ENCODE assay signal across 9 mouse cellular contexts in the genomic region with DNA sequence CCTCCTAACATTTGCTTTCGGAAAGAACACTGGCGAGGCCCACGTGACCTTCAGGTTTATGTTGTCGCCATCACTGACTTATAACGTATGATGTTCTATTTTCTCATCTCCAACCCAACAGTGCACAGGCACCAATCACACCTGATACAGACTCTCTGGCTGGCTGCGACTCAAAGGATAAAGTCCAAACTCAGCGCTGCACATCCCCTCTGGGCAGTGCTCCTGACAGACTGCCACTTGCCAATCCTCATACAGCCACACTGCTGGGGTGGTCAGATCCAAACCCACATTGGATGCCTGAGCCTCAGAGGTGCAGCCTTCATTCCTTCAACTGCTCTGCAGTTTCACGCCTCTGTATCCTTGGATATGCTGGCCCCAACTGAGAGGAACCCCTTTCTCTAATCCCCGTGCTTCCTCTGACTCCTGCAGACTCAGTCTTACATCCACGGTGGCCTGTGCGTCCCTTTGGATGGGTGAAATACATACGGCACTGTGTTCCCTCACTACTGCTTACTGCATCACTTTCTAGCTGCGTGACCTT. TPM values are rescaled to one million over a fixed set of nuclear protein-coding genes. Genes with fewer than 3 reads are reported as not detected.
A peak's percentile ranks its signal among the peaks of the same experiment; 100 is the strongest.
DNase-seq lines count a peak whose midpoint lies in the region; ATAC-seq and TF ChIP-seq lines count a peak whose summit lies in the region.
"Had no signal": no experiment of that assay in that cellular context is flagged by ENCODE, and none has a peak within 500 bp of the region (broad histone marks: within the 10 kb centered on the region; RNA-seq: fewer than 3 reads in every experiment).

No protein-coding gene starts in this region.

- peak overlapping the region; percentile 50 for H3K9ac ChIP-seq in midbrain, embryonic 16.5 days (ENCODE audit: low read depth, low read length)

- H3K4me2 ChIP-seq in midbrain, embryonic 16.5 days (ENCODE audit: low read length) = peak overlapping the region; percentile 70

- peak overlapping the region; percentile 51; the same call in 1 of the 2 replicates for H3K27ac ChIP-seq in layer of hippocampus, adult 2 months
- H3K27ac ChIP-seq in midbrain, embryonic 16.5 days (ENCODE audit: low read length) = no peak overlapping the region
- H3K27ac ChIP-seq in gastrocnemius, adult 2 months = no peak overlapping the region

- H3K9me3 ChIP-seq in midbrain, embryonic 16.5 days (replicated peaks; ENCODE audit: control insufficient read depth, low read length, poor library complexity, severe bottlenecking) = no peaks in the 10 kb centered on the region

- no peak for ATAC-seq in cerebellum, adult (ENCODE audit: insufficient number of reproducible peaks, low FRiP score, low TSS enrichment)
- ATAC-seq in midbrain, embryonic 16.5 days = no peak

- 79% methylated on average over 13 of the region's 13 CpGs for WGBS in midbrain, embryonic 16.5 days

- intact Hi-C loops in gastrocnemius, adult 2 months (cut with DNase I) = no loop called here

- peak; percentile 16 to 31 for DNase-seq in cerebellum, postnatal 25 days
- DNase-seq in layer of hippocampus, adult 2 months (ENCODE audit: low spot score in 2 of 2) = no peak
- no peak for DNase-seq in layer of hippocampus, adult 9-11 months
- peak; percentile 63 to 72 for DNase-seq in kidney, postnatal 36 days
- no peak for DNase-seq in gastrocnemius, postnatal 25 days
- DNase-seq in gastrocnemius, adult 2 months = no peak
- DNase-seq: lung, postnatal 10 days had no signal

- H3K4me1 ChIP-seq in midbrain, embryonic 16.5 days (ENCODE audit: control insufficient read depth, insufficient read depth, low read length) = peaks cover 42% of the 10 kb centered on the region

- no peaks in the 10 kb centered on the region for H3K36me3 ChIP-seq in midbrain, embryonic 16.5 days (ENCODE audit: control insufficient read depth, insufficient read depth, low read length)

- no peaks in the 10 kb centered on the region for H3K27me3 ChIP-seq in midbrain, embryonic 16.5 days (ENCODE audit: control insufficient read depth, insufficient read depth, low read depth, low read length)

- peak overlapping the region; percentile 97 for H3K4me3 ChIP-seq in layer of hippocampus, adult 2 months
- H3K4me3 ChIP-seq in midbrain, embryonic 16.5 days (ENCODE audit: low read depth, low read length) = peak overlapping the region; percentile 61
- H3K4me3 ChIP-seq in gastrocnemius, adult 2 months = no peak overlapping the region

- no peak for TF ChIP-seq CTCF in layer of hippocampus, adult 2 months (conservative IDR thresholded peaks at IDR 0.05)
- TF ChIP-seq CTCF in gastrocnemius, adult 2 months (IDR thresholded peaks at IDR 0.05) = no peak

RNA-seq across cellular contexts. Expression of a gene that starts 3.0 kb away (rescaled TPM):
- total RNA-seq in layer of hippocampus, adult 2 months (2021) = 10 to 100 TPM; 74.9 to 90.7 TPM
- 16.2 and 18.5 TPM in 2 replicates for polyA plus RNA-seq in midbrain, embryonic 16.5 days (2015; fragmentation: Nextera tagmentation; extraction: Ambion mirVana)
- 1 to 10 TPM; 3.0 to 4.5 TPM for total RNA-seq in gastrocnemius, postnatal 25 days (2021)
- total RNA-seq in gastrocnemius, adult 2 months (2021) = 1 to 10 TPM; 3.3 TPM

Comparison
In these comparisons a context has a peak if more than half of its experiments do, and no peak if none do; other contexts are left out.
1. DNase-seq: peak in cerebellum, postnatal 25 days (2 of 2) and kidney, postnatal 36 days (2 of 2); none in layer of hippocampus, adult 2 months (0 of 2), layer of hippocampus, adult 9-11 months (single experiment), gastrocnemius, postnatal 25 days (single experiment) and gastrocnemius, adult 2 months (single experiment).
2. RNA of a gene that starts 3.0 kb away (total RNA-seq): 74.9 to 90.7 TPM in layer of hippocampus, adult 2 months; 3.0 to 4.5 TPM in gastrocnemius, postnatal 25 days and 3.3 TPM in gastrocnemius, adult 2 months; every median in the first group is over 10 times any median in the second.